Mouse (Mus musculus) megakaryocyte, embryonic 14.5 days (primary cell): Measurements from ENCODE around the gene Ism2.

ENCODE experiments used
- FLI1 ChIP-seq: IDR thresholded peaks from 2 replicates; pipeline ENCODE4 v1.6.1; 2012; ENCODE audit warnings: low read length, inconsistent platforms, mixed read lengths
- GATA1 ChIP-seq: IDR thresholded peaks from 3 replicates; pipeline ENCODE4 v1.6.1; 2012; ENCODE audit warnings: mixed read lengths, low read length, inconsistent platforms, borderline replicate concordance

GRCm38 (mm10) chr12:87331053-87331456, 31.6 kb upstream of the Ism2 start:
- TF ChIP-seq FLI1 (no peak), GATA1 (no peak)
